Mouse (Mus musculus): ENCODE measurements around the gene Pkib. TPM values are rescaled to one million over a fixed set of nuclear protein-coding genes. Genes with fewer than 3 reads are reported as not detected.
A peak's percentile ranks its signal among the peaks of the same experiment; 100 is the strongest.

The Pkib gene
- polyA plus RNA-seq, 1 experiment from 2014 or later: 2.2 TPM

DNA sequence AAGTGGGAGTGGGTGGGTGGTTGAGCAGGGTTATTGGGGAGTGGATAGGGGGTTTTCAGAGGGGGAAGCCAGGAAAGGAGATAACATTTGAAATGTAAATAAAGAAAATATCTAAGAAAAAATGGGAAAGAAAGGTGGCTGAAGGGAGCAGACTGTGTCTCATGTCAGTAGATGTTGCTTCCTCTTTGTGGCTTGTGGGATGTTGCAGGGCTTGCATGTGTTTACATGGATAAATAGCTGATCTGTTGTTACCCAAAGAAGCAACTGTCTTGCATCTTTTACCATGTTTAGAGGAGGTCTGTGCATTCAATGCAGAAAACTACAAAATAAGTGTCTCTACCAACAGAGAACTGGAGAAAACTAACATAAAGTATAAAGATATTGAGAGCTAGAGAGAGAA lies 89.3 kb downstream of the Pkib start:
- Histone ChIP-seq H3K4me2 (replicated peaks; ENCODE audit: low read depth, low read length) (no peak overlapping the region), H3K4me3 (ENCODE audit: low read depth, low read length) (no peak overlapping the region), H3K9ac (replicated peaks; ENCODE audit: low read depth) (no peak overlapping the region), H3K4me1 (ENCODE audit: insufficient read depth, low read depth, low read length) (no peaks in the 10 kb centered on the region), H3K27ac (ENCODE audit: low read length) (no peak overlapping the region), H3K9me3 (ENCODE audit: low read length) (no peaks in the 10 kb centered on the region), H3K27me3 (replicated peaks; ENCODE audit: insufficient read depth, low read length) (no peaks in the 10 kb centered on the region), H3K36me3 (ENCODE audit: insufficient read depth, low read length) (no peaks in the 10 kb centered on the region)
- DNase-seq (ENCODE audit: low spot score): no peak
- no peak for TF ChIP-seq EP300 (IDR thresholded peaks at IDR 0.05)
- no peak for TF ChIP-seq CTCF (IDR thresholded peaks at IDR 0.05)
- no peak for ATAC-seq

DNA sequence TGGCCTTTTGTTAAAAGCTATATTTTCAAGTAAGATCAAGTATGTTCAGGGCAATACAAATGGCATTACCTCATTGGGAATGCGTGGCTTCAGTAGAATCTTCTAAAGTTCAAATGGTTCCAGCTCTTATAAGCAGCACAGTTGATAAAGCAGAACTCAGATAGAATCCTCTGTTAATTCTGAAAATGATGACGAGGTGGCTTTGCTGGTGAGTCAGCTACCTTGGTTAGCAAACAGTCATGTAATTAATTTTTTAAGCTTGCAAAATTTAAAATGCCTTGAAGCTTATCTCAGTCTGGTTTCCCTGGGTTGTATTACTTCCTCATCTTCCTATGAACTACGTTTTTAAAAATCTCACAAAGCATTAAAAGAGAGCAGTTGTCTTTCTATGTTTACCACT lies 90.6 kb downstream of the Pkib start:
- 55% methylated on average over 3 of the region's 3 CpGs for WGBS
- Histone ChIP-seq H3K9me3 (ENCODE audit: low read length) (no peaks in the 10 kb centered on the region), H3K27me3 (replicated peaks; ENCODE audit: insufficient read depth, low read length) (no peaks in the 10 kb centered on the region), H3K27ac (ENCODE audit: low read length) (no peak overlapping the region), H3K4me2 (replicated peaks; ENCODE audit: low read depth, low read length) (no peak overlapping the region), H3K4me1 (ENCODE audit: insufficient read depth, low read depth, low read length) (no peaks in the 10 kb centered on the region), H3K9ac (replicated peaks; ENCODE audit: low read depth) (no peak overlapping the region), H3K4me3 (ENCODE audit: low read depth, low read length) (no peak overlapping the region), H3K36me3 (ENCODE audit: insufficient read depth, low read length) (no peaks in the 10 kb centered on the region)
- no peak for ATAC-seq
- no peak for DNase-seq (ENCODE audit: low spot score)
- no peak for TF ChIP-seq EP300 (IDR thresholded peaks at IDR 0.05)
- no peak for TF ChIP-seq CTCF (IDR thresholded peaks at IDR 0.05)

DNA sequence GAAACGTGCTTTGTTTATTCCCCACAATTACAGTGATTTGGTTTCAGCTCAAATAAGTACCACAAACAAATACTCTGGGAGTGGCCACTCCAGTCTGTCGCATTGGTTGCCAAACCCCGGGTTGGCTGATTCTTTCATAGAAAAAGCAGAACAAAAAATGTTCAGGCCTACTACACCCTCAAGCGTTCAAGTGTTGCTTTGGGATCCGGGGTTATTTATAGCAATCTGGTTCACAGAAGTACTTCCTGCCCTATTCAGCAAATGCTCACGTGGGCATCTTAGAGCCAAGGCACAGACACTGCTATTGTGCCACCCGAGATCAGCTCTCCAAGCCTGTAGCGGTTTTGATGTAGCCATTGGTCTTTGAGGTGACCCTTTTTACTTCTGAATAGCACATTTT lies 95.9 kb downstream of the Pkib start:
- WGBS: 55% methylated on average over 8 of the region's 8 CpGs
- Histone ChIP-seq H3K9ac (replicated peaks; ENCODE audit: low read depth) (no peak overlapping the region), H3K36me3 (ENCODE audit: insufficient read depth, low read length) (no peaks in the 10 kb centered on the region), H3K4me3 (ENCODE audit: low read depth, low read length) (no peak overlapping the region), H3K27ac (ENCODE audit: low read length) (no peak overlapping the region), H3K4me1 (ENCODE audit: insufficient read depth, low read depth, low read length) (no peaks in the 10 kb centered on the region), H3K9me3 (ENCODE audit: low read length) (no peaks in the 10 kb centered on the region), H3K4me2 (replicated peaks; ENCODE audit: low read depth, low read length) (no peak overlapping the region), H3K27me3 (replicated peaks; ENCODE audit: insufficient read depth, low read length) (no peaks in the 10 kb centered on the region)
- TF ChIP-seq CTCF (IDR thresholded peaks at IDR 0.05): no peak
- no peak for TF ChIP-seq EP300 (IDR thresholded peaks at IDR 0.05)
- ATAC-seq (peak; percentile 85), DNase-seq (ENCODE audit: low spot score) (peak; percentile 74)

DNA sequence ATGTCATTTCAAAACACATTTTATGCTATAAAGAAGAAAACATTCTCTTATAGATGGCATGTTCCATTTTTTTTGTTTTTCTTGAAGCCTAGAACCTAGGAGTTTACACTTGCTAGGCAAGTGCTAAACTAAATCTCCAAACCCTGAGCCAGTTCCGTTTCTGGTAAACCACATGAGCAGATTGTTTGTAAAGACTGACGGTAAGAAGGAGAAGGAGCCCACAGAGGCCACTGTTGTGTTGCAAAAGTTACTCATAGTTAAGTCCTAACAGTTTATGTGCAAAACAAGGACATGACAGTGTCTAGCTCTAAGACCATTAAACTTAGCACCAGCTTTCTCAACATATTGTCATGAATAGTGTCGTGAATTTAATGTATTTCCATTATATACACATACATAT lies 99.9 kb downstream of the Pkib start:
- ATAC-seq (no peak), DNase-seq (ENCODE audit: low spot score) (no peak)
- H3K36me3 ChIP-seq (ENCODE audit: insufficient read depth, low read length): no peaks in the 10 kb centered on the region
- WGBS: 75% methylated on average over 3 of the region's 3 CpGs
- H3K4me3 ChIP-seq (ENCODE audit: low read depth, low read length): no peak overlapping the region
- no peaks in the 10 kb centered on the region for H3K27me3 ChIP-seq (replicated peaks; ENCODE audit: insufficient read depth, low read length)
- no peak overlapping the region for H3K27ac ChIP-seq (ENCODE audit: low read length)
- no peak overlapping the region for H3K4me2 ChIP-seq (replicated peaks; ENCODE audit: low read depth, low read length)
- no peaks in the 10 kb centered on the region for H3K9me3 ChIP-seq (ENCODE audit: low read length)
- H3K9ac ChIP-seq (replicated peaks; ENCODE audit: low read depth): no peak overlapping the region
- TF ChIP-seq EP300 (IDR thresholded peaks at IDR 0.05): no peak
- no peak for TF ChIP-seq CTCF (IDR thresholded peaks at IDR 0.05)
- H3K4me1 ChIP-seq (ENCODE audit: insufficient read depth, low read depth, low read length): no peaks in the 10 kb centered on the region

DNA sequence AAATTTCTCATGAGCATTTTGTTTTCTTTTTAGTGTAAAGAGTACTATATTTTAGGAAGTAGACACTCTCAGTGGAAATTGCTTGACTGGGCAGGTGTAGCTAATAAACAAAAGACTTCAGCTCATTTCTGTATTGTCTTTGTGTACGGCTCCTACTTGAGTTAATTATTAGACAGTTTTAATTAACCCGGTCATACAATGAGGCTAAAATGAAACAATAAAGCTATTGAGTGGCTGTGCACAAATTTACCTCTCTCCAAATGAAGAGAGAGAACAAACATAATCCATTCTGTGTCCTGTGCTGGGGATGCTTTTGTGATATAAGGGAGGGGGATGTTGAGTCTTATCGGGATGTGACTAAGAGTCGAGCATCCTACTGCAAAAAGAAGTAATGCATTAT lies 109.0 kb downstream of the Pkib start:
- H3K4me2 ChIP-seq (replicated peaks; ENCODE audit: low read depth, low read length): no peak overlapping the region
- H3K27ac ChIP-seq (ENCODE audit: low read length): no peak overlapping the region
- 68% methylated on average over 4 of the region's 4 CpGs for WGBS
- no peaks in the 10 kb centered on the region for H3K9me3 ChIP-seq (ENCODE audit: low read length)
- H3K4me3 ChIP-seq (ENCODE audit: low read depth, low read length): no peak overlapping the region
- DNase-seq (ENCODE audit: low spot score) (no peak), ATAC-seq (no peak)
- no peaks in the 10 kb centered on the region for H3K4me1 ChIP-seq (ENCODE audit: insufficient read depth, low read depth, low read length)
- TF ChIP-seq EP300 (IDR thresholded peaks at IDR 0.05): no peak
- TF ChIP-seq CTCF (IDR thresholded peaks at IDR 0.05): no peak
- no peaks in the 10 kb centered on the region for H3K27me3 ChIP-seq (replicated peaks; ENCODE audit: insufficient read depth, low read length)
- H3K36me3 ChIP-seq (ENCODE audit: insufficient read depth, low read length): no peaks in the 10 kb centered on the region
- no peak overlapping the region for H3K9ac ChIP-seq (replicated peaks; ENCODE audit: low read depth)

DNA sequence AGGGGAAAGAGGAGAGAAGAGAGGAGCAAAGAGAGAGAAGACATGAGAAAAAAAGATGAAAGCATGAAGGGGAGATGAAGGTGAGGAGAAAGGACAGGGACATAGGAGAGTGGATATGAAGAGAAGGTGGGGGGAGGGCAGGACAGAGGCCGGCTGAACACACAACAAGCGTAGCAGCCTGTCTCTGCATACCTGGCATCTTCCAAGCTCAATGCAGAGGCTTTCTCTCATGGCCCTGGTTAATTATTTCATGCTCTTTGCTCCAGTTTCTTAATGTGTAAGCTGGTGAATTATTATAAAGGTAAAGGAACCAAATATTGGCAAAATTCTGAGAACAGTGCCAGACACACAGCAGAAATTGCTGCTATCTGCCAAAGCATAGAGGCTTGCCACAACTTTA lies 109.6 kb downstream of the Pkib start:
- no peak overlapping the region for H3K27ac ChIP-seq (ENCODE audit: low read length)
- 61% methylated on average over 2 of the region's 2 CpGs for WGBS
- no peak overlapping the region for H3K4me3 ChIP-seq (ENCODE audit: low read depth, low read length)
- TF ChIP-seq EP300 (IDR thresholded peaks at IDR 0.05): no peak
- no peak for TF ChIP-seq CTCF (IDR thresholded peaks at IDR 0.05)
- no peaks in the 10 kb centered on the region for H3K4me1 ChIP-seq (ENCODE audit: insufficient read depth, low read depth, low read length)
- no peak for ATAC-seq
- no peaks in the 10 kb centered on the region for H3K27me3 ChIP-seq (replicated peaks; ENCODE audit: insufficient read depth, low read length)
- H3K36me3 ChIP-seq (ENCODE audit: insufficient read depth, low read length): no peaks in the 10 kb centered on the region
- DNase-seq (ENCODE audit: low spot score): no peak
- no peaks in the 10 kb centered on the region for H3K9me3 ChIP-seq (ENCODE audit: low read length)
- H3K9ac ChIP-seq (replicated peaks; ENCODE audit: low read depth): no peak overlapping the region
- no peak overlapping the region for H3K4me2 ChIP-seq (replicated peaks; ENCODE audit: low read depth, low read length)

DNA sequence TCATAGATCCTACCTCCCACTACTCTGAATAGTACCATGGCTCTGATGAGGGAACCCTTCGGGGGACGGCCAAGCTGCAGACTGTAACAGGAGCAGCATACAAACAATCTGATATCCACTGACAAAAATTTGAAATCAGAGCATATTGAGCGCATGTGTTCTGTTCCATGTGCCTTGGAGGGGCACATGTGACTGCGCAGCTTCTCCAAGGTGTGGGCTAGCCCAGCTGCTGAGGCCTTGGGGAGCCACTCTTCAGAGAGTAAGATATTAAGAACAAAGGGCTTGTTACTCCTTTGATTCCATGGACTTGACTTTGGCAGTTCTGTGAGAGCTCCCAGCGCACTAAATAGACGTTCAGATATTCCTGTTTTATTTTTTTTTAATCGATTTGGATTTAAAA lies 111.3 kb downstream of the Pkib start:
- 69% methylated on average over 7 of the region's 7 CpGs for WGBS
- no peak for DNase-seq (ENCODE audit: low spot score)
- TF ChIP-seq EP300 (IDR thresholded peaks at IDR 0.05) (no peak), CTCF (IDR thresholded peaks at IDR 0.05) (no peak)

More for the DNA sequence above, 111.3 kb downstream of the Pkib start:
- Histone ChIP-seq H3K4me1 (ENCODE audit: insufficient read depth, low read depth, low read length) (no peaks in the 10 kb centered on the region), H3K4me2 (replicated peaks; ENCODE audit: low read depth, low read length) (no peak overlapping the region), H3K9ac (replicated peaks; ENCODE audit: low read depth) (no peak overlapping the region), H3K27me3 (replicated peaks; ENCODE audit: insufficient read depth, low read length) (no peaks in the 10 kb centered on the region), H3K27ac (ENCODE audit: low read length) (no peak overlapping the region), H3K36me3 (ENCODE audit: insufficient read depth, low read length) (no peaks in the 10 kb centered on the region), H3K4me3 (ENCODE audit: low read depth, low read length) (no peak overlapping the region), H3K9me3 (ENCODE audit: low read length) (no peaks in the 10 kb centered on the region)
- ATAC-seq: no peak
